Mouse (Mus musculus) WW6 (cell line): ENCODE results near the gene Tymp.

ENCODE experiments used
- DNase-seq: peaks from one replicate; pipeline ENCODE4 v3.0.0-alpha.2; 2013; ENCODE audit warnings: low read depth, low spot score

Gene Tymp

DNA sequence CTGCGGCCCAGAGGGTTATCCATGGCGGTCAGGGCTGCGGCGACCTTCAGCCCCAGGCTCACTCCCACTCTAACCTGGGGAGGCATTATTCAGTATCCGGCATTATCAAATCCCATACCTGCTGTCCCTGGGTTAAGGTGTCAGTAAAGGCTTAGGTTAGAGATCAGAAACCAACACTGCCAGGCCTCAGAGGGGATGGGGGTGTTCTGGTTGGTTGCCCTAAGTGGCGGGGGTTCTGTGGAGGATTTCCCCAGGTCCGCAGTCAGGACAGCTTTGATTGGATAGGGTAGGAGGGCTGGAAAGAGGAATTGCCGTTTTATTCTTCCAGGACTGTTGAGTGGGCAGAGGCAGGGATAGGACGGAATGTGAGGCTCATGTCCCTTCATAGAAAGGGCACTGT is 2.5 kb downstream of the Tymp start:
- no peak for DNase-seq

DNA sequence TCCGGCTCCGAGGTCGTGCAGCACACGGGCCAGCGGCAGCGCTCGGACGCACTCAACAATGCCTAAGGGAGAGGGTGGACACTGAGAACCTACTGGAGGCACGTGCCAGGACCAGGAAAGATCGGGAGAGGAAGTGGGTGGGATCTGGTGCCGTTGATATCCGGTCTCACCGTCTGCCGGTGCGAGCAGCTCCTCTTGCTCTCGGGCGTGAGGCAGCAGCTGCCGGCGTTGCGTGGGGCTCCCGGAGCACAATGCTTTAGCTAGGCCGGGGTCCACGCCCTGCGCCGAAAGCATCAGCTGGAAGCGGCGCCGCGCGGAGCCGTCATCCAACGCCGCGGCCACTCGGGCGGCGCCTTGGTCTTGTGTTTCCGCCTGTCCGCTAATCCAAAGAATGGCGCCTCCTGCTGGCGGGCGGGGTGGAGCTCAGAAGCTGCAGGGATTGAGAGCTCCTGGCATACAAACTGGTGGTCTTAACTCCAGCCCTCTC is 3.0 kb downstream of the Tymp start, which contains the start of gene Sco2:
TSS of gene Sco2 (minus strand) at position 85 of the 487 bp plus-strand sequence.
- peak; percentile 86 for DNase-seq

DNA sequence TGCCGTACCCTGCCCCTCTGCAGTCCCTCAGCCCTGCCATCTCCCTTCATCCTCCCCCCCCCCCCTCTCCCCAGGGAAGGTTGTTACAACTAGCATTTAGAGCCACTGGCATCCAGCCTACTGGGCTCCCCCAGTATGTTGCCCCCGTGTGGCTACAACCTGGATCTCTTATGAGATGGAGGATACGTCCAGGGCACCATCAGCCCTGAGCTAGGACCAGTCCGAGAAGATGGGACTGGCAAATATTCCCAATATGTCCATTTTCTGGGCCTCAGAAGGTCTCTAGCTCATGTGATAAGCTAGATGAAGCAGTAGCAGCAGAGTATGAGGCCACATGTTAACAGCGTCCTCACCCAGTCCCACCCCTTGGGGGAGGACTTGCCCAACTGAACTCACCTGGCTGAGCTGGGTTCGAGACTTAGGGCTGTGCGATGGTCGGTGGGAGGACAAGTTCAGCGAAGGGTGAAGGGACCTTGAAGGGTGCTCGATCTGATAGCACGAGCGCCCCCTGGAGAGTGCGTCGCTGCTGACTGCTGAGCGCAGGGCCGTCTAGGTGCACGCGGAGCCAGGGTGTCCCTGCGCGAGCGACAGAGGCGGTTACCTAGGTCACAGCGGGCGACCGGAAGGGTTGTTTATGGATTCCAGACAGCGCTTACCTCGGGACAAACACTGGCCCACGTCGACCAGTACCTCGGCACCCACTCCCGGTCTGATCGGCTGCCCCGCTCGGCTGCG is 3.6 kb downstream of the Tymp start:
- peak; percentile 66 for DNase-seq

DNA sequence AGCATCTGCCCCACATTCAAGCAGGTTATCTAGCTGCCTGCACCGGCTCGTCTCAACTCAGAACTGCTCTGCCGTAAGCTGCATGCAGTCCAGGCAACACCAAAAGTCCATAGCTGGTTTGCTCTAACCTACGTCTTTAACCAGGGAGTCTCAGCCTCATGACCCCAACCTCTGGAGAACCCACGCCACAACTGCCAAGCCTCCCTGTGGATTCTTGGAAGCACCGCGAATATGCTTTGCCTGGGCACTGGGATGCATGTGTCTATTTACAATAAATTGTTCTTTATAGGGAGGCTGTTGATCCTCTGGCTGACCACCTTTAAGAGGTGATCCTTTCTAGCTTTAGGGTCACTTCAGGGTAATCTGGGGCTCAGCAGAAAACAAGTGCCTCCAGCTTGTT is 4.3 kb downstream of the Tymp start:
- no peak for DNase-seq

DNA sequence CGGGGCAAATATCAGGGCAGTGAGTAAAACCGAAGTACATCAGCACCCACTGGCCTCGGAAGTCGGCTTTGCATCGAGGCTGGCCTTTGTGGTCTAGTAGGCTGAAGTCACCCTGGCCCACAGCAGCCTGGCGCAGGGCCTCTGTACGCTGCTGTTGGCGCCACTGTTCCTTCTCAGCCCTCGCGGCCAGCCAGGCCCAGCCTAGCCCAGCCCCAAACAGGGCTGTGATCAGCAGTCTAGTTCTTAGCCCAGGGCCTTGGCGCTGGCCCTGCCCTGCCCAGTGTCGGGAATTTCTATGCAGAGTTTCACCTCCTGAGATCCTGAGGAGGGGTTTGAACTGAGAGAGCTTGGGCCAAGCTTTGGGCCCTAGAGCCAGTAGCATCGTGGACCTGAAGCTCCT is 4.8 kb downstream of the Tymp start:
- DNase-seq, result no peak

DNA sequence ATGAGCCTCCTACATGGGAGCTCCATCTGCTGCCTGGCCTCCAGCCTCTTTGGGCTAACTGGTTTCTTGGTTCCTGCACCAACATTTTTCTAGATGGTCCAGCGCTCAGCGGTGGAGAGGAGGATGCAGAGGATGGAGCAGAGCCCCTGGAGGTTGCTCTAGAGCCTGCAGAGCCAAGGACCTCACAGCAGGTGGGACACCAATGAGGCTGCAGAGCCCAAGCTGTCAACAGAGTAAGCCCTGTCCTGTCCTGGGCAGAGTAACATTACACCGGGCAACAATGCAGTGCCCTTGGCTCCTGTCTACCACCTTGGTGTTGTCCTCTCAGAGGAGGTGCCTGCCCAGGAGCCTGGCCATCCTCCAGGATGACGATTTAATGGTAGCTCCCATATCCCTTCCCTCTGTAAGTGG is 11.7 kb downstream of the Tymp start:
- no peak for DNase-seq

DNA sequence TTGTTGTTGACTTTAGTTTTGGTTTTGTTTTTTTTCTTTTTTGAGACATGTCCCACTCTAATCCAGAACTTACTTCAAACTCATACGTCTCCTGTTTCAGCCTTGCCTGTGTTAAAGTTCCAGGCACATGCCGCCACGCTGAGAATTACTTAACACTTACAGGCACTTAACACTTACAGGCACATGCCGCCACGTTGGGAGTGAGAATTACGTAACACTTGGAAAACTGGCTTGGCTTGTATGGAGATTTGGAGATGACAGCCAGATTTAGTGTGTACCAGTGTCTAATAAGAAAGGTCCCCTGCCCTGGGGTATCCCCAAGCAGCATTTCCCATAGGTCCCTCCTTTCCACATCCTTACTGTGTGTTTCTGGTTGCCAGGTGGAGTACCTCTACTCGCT is 13.8 kb downstream of the Tymp start:
- no peak for DNase-seq

DNA sequence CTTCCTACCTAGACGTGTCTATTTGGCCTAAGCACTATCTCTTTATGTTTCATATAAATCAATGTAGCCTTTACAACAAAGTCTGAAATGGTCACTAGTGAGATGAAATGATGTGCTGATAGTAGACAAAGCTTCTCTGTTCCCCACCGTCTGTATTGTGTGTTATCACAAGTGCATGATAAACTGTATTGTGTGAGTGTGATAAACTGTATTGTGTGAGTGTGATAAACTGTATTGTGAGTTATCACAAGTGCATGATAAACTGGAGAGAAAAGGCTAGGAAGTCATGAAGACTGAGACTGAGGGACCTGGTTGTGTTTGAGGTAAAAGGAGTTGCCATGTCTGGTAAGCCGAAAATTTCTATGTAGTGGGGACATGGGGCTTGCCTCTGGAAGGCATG is 18.1 kb downstream of the Tymp start:
- DNase-seq, result no peak

DNA sequence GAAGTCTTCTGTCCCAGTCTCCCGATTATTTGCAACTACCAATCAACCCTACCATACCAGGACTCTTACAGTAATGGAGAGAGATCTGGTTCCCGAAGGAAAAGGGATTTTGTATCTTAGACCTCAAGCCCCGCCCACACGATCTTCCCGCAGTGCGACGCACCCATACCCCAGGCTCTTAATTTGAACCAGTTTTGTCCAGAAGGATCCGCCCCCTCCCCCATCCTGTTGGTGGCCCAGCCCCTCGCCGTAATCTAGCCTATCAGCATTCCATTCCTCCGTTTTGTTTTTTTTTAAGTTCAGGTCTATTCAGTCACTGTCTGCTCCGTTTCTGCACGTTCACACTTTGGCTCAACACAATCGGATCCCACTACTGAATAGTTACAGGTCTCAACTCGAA is 20.5 kb downstream of the Tymp start:
- DNase-seq, result peak; percentile 88

DNA sequence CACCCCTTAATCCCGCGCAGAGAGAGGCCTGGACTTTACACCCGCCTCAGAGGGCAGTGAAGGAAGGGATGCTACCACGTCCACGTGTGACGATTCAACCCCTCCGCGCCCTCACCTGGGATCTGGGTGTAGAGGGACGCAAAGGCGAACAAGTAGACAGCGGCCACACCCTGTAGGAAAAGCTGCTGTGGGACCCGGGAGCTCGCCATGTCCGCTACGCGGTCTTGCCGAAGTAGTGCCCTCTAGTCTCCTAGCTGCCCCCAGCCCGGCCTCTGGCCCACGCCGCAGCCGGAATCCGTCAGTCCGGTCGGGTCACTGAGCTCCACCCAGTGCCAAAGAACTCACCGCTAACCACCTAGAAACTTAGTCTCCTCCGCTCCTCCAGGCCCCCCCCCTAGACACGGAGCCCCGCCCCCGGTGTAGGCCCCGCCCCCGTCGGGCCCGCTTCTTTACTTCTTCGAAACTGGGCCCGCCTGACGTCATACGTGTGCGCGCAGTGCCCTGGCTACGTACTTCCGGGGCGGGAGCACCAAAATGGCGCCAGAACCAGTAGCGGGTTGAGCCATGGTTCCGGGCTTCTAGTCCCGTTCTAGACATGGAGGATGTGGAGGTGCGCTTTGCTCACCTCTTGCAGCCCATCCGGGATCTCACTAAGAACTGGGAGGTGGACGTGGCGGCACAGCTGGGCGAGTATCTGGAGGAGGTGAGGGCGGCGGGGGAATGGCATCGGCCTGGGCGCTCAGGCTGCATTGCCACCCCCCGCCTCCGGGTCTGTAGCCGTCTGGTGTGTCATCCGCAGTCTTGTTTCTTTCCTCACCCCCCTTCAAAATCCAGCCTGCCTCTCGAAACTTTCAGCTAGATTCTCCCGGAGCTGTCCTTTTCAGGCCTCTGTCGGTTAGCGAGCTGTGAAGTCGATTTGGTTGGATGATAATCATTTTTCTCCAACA is 21.3 kb downstream of the Tymp start, which contains the start of the genes Lmf2 and Ncaph2:
TSS of gene Lmf2 (minus strand) at position 419 of the 947 bp plus-strand sequence.
TSS of gene Ncaph2 (plus strand) at position 479 of the 947 bp plus-strand sequence.
- DNase-seq, result peak; percentile 84

DNA sequence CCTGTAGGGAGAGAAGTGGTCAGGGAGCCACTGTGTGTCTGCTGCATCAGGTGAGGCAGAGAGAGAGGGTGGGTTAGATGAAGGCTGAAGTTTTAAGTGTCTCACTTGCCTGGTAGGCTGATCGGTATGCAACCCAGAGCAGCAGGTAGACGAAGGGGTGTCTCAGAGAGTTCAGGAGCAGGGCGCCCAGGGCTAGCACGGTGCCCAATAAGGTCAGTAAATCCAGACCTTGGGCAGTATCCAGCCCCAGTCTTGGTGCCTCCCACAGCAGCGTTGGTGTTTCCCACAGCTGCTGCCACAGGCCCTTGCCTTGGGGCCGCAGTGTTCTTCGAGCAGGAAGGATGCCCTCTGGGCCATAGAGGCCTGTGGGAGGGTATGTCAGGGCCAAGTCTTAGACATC is 22.4 kb downstream of the Tymp start:
- no peak for DNase-seq

DNA sequence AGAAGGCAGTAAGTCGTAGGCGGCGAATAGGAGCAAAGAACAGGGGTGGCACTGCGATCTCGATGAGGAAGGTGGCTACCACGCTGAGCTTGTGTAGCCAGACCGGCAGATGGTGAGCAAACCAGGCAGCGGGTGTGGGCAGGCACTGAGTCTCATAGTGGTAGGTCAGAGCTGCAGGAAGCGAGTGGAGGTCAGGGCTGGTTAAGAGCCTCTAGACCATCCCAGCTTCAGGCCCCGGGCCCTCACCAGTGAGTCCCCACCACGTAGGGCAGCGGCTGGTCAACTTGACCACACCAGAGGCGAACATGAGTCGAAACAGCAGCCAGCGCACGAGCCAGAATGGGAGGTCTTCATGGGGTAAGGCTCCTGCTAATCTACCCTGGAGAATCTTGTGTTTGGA is 23.0 kb downstream of the Tymp start:
- DNase-seq, result no peak

DNA sequence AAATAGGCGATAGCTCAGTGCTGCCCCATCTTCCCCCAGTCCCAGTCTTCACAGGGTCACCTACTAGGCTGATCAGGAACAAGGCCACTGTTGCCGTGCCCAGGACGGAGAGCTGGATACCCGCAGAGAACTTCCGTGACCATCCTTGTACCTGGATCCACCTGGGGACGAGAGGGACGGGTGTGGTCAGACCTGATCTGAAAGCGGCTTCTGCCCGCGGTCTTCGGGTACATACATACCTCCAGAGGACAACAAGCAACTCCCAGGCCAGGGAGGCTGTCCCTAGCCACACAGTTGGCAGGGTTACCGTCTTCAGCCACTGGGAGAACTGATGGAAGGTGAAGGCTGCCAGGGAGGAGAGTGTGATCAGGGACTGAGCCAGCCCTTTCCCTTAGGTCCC is 24.0 kb downstream of the Tymp start:
- no peak for DNase-seq

DNA sequence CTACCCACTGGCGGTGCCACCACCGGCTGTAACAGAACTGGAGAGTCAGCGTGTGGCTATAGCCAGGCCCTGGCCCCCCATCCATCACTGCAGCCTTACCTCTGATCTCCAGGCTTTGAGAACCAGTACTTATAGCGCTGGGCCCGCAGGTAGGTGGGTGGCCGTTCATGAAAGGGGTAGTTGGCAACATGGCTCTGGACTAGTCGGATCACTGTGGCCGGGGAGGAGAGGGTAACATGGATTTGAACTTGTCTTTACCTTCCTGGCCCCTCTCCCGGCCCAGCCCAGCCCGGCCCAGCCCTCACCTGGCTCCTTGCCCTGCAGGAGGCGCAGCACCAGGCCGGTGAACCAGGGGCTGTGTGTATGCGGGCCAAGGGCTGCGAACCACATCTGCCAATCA is 24.8 kb downstream of the Tymp start:
- no peak for DNase-seq

DNA sequence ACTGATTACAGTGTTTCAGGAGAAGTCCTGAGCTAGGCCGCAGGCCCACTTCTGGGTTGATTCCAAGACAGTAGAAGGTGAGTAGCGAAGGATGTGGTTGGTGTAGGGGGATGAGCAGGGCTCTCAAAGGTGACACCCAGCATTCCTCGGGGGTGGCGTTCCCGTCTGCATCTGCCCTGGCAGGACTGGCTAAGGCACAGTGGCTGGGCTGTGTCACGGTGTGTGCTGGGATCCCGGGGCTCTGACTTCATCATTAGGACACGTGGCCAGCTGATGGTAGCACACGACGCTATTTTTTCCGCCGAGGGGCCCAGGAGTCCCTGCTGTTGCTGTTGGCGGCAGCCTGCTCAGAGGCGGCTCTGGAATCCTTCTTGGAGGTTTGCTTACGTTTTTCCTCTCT is 25.5 kb downstream of the Tymp start:
- DNase-seq, result no peak

DNA sequence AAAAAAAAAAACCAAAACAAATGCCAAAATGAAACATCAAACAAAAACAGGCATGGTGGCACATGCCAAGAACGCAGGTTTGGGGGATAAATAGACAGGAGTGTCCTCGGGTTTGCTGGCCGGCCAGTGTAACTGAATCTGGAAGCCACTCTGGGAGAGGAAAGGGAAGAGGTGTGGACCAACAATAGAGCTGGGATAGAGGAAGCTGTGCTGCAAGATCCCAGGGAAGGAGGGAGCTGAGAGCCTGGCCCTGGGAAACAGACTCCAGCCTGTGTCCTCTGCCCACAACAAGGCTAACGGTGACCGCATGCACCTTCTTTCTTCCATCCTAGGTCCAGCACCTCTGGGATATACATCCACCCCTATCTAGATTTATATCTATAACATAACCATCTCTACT is 26.4 kb downstream of the Tymp start:
- DNase-seq, result no peak

DNA sequence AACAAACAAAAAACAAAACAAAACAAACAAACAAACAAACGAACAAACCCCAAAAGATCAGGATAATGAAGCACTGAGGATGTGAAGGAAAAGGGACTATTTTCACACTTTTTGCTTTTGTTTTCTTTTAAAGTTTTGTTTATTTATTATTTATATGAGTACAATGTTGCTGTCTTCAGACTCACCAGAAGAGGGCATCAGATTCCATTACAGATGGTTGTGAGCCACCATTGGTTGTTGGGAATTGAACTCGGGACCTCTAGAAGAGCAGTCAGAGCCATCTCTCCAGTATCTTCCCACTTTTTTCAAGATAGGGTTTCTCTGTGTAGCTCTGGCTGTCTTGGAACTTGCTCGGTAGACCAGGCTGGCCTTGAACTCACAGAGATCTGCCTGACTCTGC is 33.5 kb downstream of the Tymp start:
- no peak for DNase-seq

DNA sequence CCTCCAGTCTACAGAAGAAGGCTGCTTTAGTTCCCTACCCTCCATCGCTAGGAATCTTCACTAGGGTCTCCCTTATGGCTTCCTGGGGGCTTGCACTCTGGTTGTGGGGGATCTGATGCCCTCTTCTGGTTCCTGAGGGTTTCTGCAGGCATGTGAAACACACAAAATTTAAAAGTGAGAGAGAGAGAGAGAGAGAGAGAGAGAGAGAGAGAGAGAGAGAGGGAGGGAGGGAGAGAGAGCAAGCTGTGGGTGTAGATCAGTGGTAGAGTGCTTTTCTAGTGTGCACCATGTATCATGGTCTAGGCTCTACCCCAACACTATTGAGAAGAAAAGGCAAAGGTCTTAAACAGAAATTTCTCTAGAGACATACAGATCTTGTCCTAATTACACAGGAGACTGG is 35.2 kb downstream of the Tymp start:
- DNase-seq, result no peak

DNA sequence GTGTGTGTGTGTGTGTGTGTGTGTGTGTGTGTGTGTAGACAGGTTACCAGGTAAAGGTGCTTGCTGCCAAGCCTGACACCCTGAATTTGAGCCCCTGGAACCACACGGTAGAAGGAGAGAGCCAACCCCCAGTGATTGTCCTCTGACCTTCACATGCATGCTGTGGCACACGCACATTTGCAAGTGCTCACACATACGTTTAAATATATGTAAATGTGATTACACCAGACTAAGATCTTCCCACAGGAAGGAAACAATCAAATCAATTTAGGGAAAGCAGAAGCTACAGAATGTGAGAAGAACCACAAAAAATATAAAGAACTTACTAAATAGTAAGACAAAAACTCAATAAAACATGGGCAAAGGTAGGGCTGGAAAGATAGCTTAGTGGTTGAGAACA is 36.7 kb downstream of the Tymp start:
- no peak for DNase-seq

DNA sequence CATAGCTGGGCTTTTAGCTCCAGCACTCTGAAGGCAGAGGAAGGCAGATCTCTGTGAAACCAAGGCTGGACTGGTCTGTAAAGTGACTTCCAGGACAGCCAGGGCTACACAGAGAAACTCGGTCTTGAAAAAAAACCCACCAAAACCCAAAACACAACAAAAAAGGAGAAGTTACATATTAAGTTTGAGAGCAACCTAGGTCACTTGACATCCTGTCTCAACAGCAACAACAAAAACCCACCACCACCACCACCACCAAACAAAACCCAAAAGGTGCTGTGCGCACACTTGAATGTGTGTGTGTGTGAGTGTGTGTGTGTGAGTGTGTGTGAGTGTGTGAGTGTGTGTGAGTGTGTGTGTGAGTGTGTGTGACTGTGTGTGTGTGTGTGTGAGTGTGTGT is 37.1 kb downstream of the Tymp start:
- no peak for DNase-seq

DNA sequence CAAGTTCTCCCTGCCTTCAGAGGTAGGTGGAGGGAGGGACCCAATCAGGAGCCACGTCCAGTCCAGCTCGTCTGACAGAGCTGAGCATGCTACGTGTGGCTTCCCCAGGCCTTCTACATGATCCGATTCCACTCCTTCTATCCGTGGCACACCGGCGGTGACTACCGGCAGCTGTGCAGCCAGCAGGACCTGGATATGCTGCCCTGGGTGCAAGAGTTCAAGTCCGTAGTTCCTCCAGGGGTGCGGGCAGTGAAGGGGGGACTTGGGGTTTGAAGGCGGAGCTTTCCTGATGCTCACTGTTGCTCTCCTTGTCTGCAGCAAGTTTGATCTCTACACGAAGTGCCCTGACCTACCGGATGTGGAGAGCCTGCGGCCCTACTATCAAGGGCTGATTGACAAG is 40.4 kb downstream of the Tymp start:
- no peak for DNase-seq

DNA sequence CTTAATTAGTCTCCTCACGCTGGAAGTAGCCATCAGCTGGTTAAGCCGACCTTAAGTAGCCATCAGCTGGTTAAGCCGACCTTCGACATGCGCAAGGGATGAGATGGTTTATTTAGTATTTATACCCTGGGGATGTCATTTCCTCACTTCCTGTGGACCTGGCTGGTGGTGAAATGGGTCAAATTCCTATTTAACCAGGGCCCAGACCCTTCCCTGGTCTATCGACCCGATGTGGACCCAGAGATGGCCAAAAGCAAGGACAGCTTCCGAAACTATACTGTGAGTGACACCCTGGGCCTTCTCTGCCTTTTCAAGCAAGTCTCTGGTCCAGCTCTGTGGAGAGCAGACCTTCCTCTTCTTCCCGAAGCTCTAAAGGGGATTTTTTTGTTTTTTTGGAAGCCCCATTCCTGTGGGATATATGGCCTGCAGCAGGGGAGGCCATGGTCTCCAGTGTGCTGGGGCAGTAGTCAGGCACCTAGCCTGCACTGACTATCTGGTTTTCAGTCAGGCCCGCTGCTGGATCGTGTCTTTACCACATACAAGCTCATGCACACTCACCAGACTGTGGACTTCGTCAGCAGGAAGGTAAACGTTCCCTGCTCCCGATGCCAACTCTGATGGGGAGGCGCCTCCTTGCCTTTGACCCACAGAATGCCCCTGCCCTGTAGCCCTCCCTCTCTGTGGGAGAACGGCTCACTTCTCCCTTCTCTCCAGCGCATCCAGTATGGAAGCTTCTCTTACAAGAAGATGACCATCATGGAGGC is 41.9 kb downstream of the Tymp start:
- no peak for DNase-seq
